Mouse (Mus musculus): ENCODE data around the gene Col4a4. TPM values are rescaled to one million over a fixed set of nuclear protein-coding genes. Genes with fewer than 3 reads are reported as not detected.
A peak's percentile ranks its signal among the peaks of the same experiment; 100 is the strongest.

The Col4a4 gene
- polyA plus RNA-seq, 1 experiment from 2014 or later: 0.13 TPM

DNA sequence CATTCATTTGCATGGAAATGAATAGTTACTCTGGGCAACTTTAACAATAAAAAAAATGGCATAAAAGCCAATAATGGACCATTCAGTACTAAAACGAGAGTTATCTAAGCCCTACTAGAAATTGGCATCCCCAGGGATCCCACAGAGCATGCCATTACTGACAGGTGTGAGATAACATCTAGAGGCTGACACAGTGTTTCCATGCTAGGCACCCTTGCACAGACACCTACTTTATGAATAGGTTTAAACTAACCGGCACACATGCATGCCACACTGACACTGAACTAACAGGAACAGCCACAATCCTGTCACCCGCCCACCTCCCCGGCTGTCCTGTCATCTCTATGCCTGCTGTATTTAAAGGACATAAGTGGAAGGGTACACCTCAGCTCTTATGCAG, 58.7 kb downstream of the Col4a4 start:
- no peaks in the 10 kb centered on the region; the same call in 1 of the 2 replicates for H3K4me1 ChIP-seq
- no peak overlapping the region for H3K27ac ChIP-seq
- H3K4me2 ChIP-seq: no peak overlapping the region
- no peak overlapping the region for H3K4me3 ChIP-seq
- no peaks in the 10 kb centered on the region for H3K9me3 ChIP-seq
- ATAC-seq (ENCODE audit: insufficient number of reproducible peaks, low FRiP score, low TSS enrichment, low read depth): no peak
- no peak overlapping the region for H3K9ac ChIP-seq
- WGBS: 58% methylated on average over 4 of the region's 4 CpGs
- no peaks in the 10 kb centered on the region for H3K27me3 ChIP-seq
- H3K36me3 ChIP-seq: no peaks in the 10 kb centered on the region

- no peak overlapping the region for H3K9ac ChIP-seq
- H3K4me3 ChIP-seq: no peak overlapping the region
- peaks cover 1% of the 10 kb centered on the region; the same call in 1 of the 2 replicates for H3K4me1 ChIP-seq
- no peaks in the 10 kb centered on the region for H3K9me3 ChIP-seq
- ATAC-seq (ENCODE audit: insufficient number of reproducible peaks, low FRiP score, low TSS enrichment, low read depth): no peak
- no peak overlapping the region for H3K4me2 ChIP-seq
- WGBS: 80% methylated on average over 2 of the region's 2 CpGs
- no peak overlapping the region for H3K27ac ChIP-seq
- no peaks in the 10 kb centered on the region for H3K36me3 ChIP-seq
- H3K27me3 ChIP-seq: no peaks in the 10 kb centered on the region
Measured at GRCm38 (mm10) chr1:82491954-82492353, 94.7 kb downstream of the Col4a4 start.

GRCm38 (mm10) chr1:82486371-82486770, 100.3 kb downstream of the Col4a4 start:
- no peaks in the 10 kb centered on the region for H3K9me3 ChIP-seq
- WGBS: 73% methylated on average over 4 of the region's 4 CpGs
- ATAC-seq (ENCODE audit: insufficient number of reproducible peaks, low FRiP score, low TSS enrichment, low read depth): no peak
- no peak overlapping the region for H3K27ac ChIP-seq
- no peaks in the 10 kb centered on the region for H3K4me1 ChIP-seq
- H3K4me3 ChIP-seq: no peak overlapping the region
- no peak overlapping the region for H3K9ac ChIP-seq
- H3K27me3 ChIP-seq: no peaks in the 10 kb centered on the region
- H3K36me3 ChIP-seq: no peaks in the 10 kb centered on the region
- H3K4me2 ChIP-seq: no peak overlapping the region

DNA sequence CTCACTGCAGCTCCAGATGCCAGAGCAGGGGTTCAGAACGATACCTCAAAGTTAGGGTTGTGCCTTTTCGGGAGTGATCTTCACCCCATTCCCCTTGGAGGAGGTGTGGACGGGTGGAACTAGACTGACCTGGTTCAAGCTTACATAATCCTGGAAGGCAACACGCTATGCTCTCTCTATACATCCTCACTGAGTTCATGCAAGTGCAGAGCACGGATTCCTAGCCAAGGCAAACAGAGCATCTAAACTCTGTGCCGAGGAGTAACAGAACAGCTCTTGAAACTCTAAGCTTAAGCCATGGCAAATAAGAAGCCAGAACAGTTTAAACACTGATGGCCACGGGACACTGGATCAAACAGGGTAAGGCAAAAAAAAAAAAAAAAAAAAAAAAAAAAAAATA, 104.3 kb downstream of the Col4a4 start:
- H3K9me3 ChIP-seq: no peaks in the 10 kb centered on the region
- 71% methylated on average over 7 of the region's 7 CpGs for WGBS
- no peak for ATAC-seq (ENCODE audit: insufficient number of reproducible peaks, low FRiP score, low TSS enrichment, low read depth)

GRCm38 (mm10) chr1:82479696-82480487, 106.8 kb downstream of the Col4a4 start:
- H3K9ac ChIP-seq: no peak overlapping the region
- no peaks in the 10 kb centered on the region for H3K36me3 ChIP-seq
- no peak overlapping the region for H3K4me2 ChIP-seq
- no peak overlapping the region for H3K27ac ChIP-seq
- no peaks in the 10 kb centered on the region for H3K9me3 ChIP-seq
- H3K4me1 ChIP-seq: peaks cover 9% of the 10 kb centered on the region; the same call in 1 of the 2 replicates
- H3K27me3 ChIP-seq: no peaks in the 10 kb centered on the region
- H3K4me3 ChIP-seq: no peak overlapping the region
- no peak for ATAC-seq (ENCODE audit: insufficient number of reproducible peaks, low FRiP score, low TSS enrichment, low read depth)
- 72% methylated on average over 12 of the region's 12 CpGs for WGBS

More for the DNA sequence above, 104.3 kb downstream of the Col4a4 start:
- Histone ChIP-seq H3K4me2 (no peak overlapping the region), H3K9ac (no peak overlapping the region), H3K36me3 (no peaks in the 10 kb centered on the region), H3K4me1 (no peaks in the 10 kb centered on the region), H3K4me3 (no peak overlapping the region), H3K27ac (no peak overlapping the region), H3K27me3 (no peaks in the 10 kb centered on the region)

- 12% methylated on average over 9 of the region's 9 CpGs for WGBS
- Histone ChIP-seq H3K36me3 (no peaks in the 10 kb centered on the region), H3K4me3 (no peak overlapping the region), H3K9ac (no peak overlapping the region), H3K4me1 (peaks cover 13% of the 10 kb centered on the region; the same call in 1 of the 2 replicates), H3K27me3 (no peaks in the 10 kb centered on the region), H3K9me3 (no peaks in the 10 kb centered on the region), H3K27ac (peak overlapping the region; percentile 57), H3K4me2 (peak overlapping the region; percentile 12; the same call in 1 of the 2 replicates)
- ATAC-seq (ENCODE audit: insufficient number of reproducible peaks, low FRiP score, low TSS enrichment, low read depth): peak; percentile 65; the same call in 1 of the 2 replicates
Measured at GRCm38 (mm10) chr1:82476746-82477145, 109.9 kb downstream of the Col4a4 start.

DNA sequence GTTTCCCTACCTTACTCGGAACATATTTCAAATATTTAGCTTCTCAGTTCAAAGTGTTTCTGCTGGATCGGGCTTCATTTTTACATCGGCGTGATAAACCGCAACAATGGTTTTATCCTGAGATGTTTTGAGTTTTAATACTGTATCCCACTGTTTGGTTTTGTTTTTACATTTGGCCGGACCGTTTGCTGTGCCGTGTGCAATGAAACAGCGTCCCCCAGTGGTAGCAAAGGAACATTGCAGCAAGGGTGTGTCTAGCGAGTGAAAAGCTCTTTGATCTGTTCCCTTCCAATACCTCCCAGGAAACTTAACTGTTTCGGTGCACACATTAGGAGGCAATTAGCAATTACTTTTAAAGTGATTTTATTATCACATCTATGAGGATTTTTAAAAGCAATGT, 110.4 kb downstream of the Col4a4 start:
- Histone ChIP-seq H3K27ac (peak overlapping the region; percentile 57), H3K4me1 (peaks cover 13% of the 10 kb centered on the region; the same call in 1 of the 2 replicates), H3K9me3 (no peaks in the 10 kb centered on the region), H3K9ac (no peak overlapping the region), H3K4me3 (no peak overlapping the region), H3K36me3 (no peaks in the 10 kb centered on the region), H3K4me2 (peak overlapping the region; percentile 12; the same call in 1 of the 2 replicates), H3K27me3 (no peaks in the 10 kb centered on the region)
- 28% methylated on average over 11 of the region's 11 CpGs for WGBS
- ATAC-seq (ENCODE audit: insufficient number of reproducible peaks, low FRiP score, low TSS enrichment, low read depth): 0 out of 2 replicates have a peak, but pooled peaks have one; percentile 15

GRCm38 (mm10) chr1:82475821-82476220, 110.8 kb downstream of the Col4a4 start:
- H3K4me1 ChIP-seq: peaks cover 13% of the 10 kb centered on the region; the same call in 1 of the 2 replicates
- no peaks in the 10 kb centered on the region for H3K9me3 ChIP-seq
- peak overlapping the region; percentile 12; the same call in 1 of the 2 replicates for H3K4me2 ChIP-seq
- no peak for ATAC-seq (ENCODE audit: insufficient number of reproducible peaks, low FRiP score, low TSS enrichment, low read depth)
- no peaks in the 10 kb centered on the region for H3K36me3 ChIP-seq
- H3K9ac ChIP-seq: no peak overlapping the region
- no peak overlapping the region for H3K4me3 ChIP-seq
- WGBS: 76% methylated on average over 4 of the region's 4 CpGs
- H3K27me3 ChIP-seq: no peaks in the 10 kb centered on the region
- 0 out of 2 replicates have a peak overlapping the region, but pooled peaks have one; percentile 57 for H3K27ac ChIP-seq

GRCm38 (mm10) chr1:82475254-82475653, 111.4 kb downstream of the Col4a4 start:
- no peak for ATAC-seq (ENCODE audit: insufficient number of reproducible peaks, low FRiP score, low TSS enrichment, low read depth)
- 90% methylated on average over 5 of the region's 5 CpGs for WGBS
- no peaks in the 10 kb centered on the region for H3K27me3 ChIP-seq
- H3K27ac ChIP-seq: no peak overlapping the region
- no peaks in the 10 kb centered on the region for H3K9me3 ChIP-seq
- H3K36me3 ChIP-seq: no peaks in the 10 kb centered on the region
- H3K4me2 ChIP-seq: no peak overlapping the region
- H3K4me1 ChIP-seq: peaks cover 13% of the 10 kb centered on the region; the same call in 1 of the 2 replicates
- H3K9ac ChIP-seq: no peak overlapping the region
- H3K4me3 ChIP-seq: no peak overlapping the region

DNA sequence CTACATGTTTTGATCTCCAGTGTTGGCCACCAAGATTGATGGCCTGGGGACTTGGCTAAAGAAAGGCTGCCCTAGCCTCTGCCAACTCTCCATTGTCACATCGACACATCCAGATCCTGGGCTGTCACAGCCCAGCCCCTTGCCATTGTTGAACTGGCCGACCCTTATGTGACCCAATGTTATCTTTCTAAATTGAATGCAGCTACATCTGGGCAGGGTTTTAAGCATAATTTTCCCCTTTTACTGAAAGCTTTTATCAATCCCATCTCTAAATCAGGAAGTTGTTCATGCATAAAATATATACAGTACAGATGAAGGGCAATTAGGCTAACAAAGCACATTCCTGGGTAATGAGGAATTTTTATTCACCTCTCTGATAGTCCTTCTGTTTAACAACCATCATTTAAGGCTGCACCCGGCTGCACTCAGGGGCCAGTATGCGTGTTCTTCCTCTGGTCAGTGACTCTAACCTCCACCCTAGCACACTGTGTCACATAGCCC, 112.1 kb downstream of the Col4a4 start:
- Histone ChIP-seq H3K27me3 (no peaks in the 10 kb centered on the region), H3K4me2 (no peak overlapping the region), H3K27ac (no peak overlapping the region), H3K36me3 (no peaks in the 10 kb centered on the region), H3K9ac (no peak overlapping the region), H3K4me3 (no peak overlapping the region), H3K4me1 (peaks cover 13% of the 10 kb centered on the region; the same call in 1 of the 2 replicates), H3K9me3 (no peaks in the 10 kb centered on the region)
- WGBS: 51% methylated on average over 4 of the region's 4 CpGs
- ATAC-seq (ENCODE audit: insufficient number of reproducible peaks, low FRiP score, low TSS enrichment, low read depth): no peak

DNA sequence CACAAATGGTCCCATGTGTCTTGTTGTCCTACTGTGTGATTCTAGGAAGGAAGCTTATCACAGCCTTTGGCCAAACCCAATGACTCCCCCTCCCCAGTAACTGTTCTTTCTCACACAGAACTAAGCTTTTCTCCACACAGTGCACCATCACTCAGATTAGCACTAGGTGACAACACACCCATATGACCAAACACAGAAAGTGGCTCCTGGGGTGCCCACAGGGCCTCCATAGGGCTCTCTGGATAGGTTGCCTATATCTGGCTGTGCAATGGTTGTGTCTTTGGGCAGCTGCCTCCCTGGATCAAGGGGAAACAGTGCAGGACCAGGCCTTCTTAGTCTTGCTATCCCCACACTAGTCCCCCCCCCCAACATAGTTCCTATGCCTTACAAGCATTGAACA, 113.2 kb downstream of the Col4a4 start:
- Histone ChIP-seq H3K36me3 (no peaks in the 10 kb centered on the region), H3K27me3 (no peaks in the 10 kb centered on the region), H3K4me1 (peaks cover 13% of the 10 kb centered on the region; the same call in 1 of the 2 replicates), H3K4me3 (no peak overlapping the region), H3K9ac (no peak overlapping the region), H3K27ac (no peak overlapping the region), H3K9me3 (no peaks in the 10 kb centered on the region), H3K4me2 (no peak overlapping the region)
- ATAC-seq (ENCODE audit: insufficient number of reproducible peaks, low FRiP score, low TSS enrichment, low read depth): no peak

- H3K36me3 ChIP-seq: no peaks in the 10 kb centered on the region
- no peak for ATAC-seq (ENCODE audit: insufficient number of reproducible peaks, low FRiP score, low TSS enrichment, low read depth)
- no peak overlapping the region for H3K4me3 ChIP-seq
- no peak overlapping the region for H3K27ac ChIP-seq
- WGBS: 90% methylated on average over 10 of the region's 10 CpGs
- peaks cover 5% of the 10 kb centered on the region; the same call in 1 of the 2 replicates for H3K4me1 ChIP-seq
- H3K27me3 ChIP-seq: no peaks in the 10 kb centered on the region
- H3K4me2 ChIP-seq: no peak overlapping the region
- no peak overlapping the region for H3K9ac ChIP-seq
- no peaks in the 10 kb centered on the region for H3K9me3 ChIP-seq
Measured at GRCm38 (mm10) chr1:82470516-82471225, 116.0 kb downstream of the Col4a4 start.
